Mouse (Mus musculus) megakaryocyte, embryonic 14.5 days (primary cell): ENCODE results near the gene Slc25a13.

Source experiments
- FLI1 ChIP-seq: IDR thresholded peaks from 2 replicates; pipeline ENCODE4 v1.6.1; 2012; ENCODE audit warnings: low read length, inconsistent platforms, mixed read lengths
- GATA1 ChIP-seq: IDR thresholded peaks from 3 replicates; pipeline ENCODE4 v1.6.1; 2012; ENCODE audit warnings: mixed read lengths, low read length, inconsistent platforms, borderline replicate concordance

DNA sequence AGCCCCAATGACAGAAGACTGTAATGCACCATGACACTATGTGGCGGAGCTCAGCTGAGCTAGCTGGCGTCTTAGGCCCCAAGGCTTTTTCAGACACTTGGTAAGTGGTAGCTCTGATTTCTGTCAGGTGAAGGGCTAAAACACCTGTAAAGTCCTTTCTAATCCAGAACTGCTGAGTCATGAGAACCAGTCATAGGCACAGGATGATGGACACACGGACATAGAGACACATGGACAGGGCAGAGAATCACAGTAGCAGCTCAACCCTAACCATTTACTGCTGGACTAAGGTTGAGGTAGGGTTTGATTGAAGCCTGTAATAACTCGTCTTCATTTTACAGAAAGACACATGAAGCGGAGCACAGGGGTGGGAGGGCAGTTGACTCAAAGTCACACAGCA, 95.1 kb downstream of the Slc25a13 start:
- TF ChIP-seq GATA1, result no peak
- TF ChIP-seq FLI1, result no peak
